Mouse (Mus musculus) heart, adult 2 months (tissue): ENCODE measurements around the gene Pbld1.

ENCODE experiments used
- CTCF ChIP-seq: fragments of 200-600 bp; IDR thresholded peaks from 2 replicates; pipeline ENCODE4 v1.8.1; 2022; ENCODE audit warnings: antibody characterized with exemption, mild to moderate bottlenecking, moderate library complexity
- EP300 ChIP-seq: fragments of 200-500 bp; IDR thresholded peaks from 2 replicates; pipeline ENCODE4 v1.6.1; 2011; ENCODE audit warnings: low read depth, low read length, control low read depth; ENCODE audit not compliant: insufficient read depth
- POLR2A ChIP-seq: fragments of 200-500 bp; IDR thresholded peaks from 2 replicates; pipeline ENCODE4 v1.6.1; 2011; ENCODE audit warnings: mild to moderate bottlenecking, low read depth, low read length, control low read depth; ENCODE audit not compliant: insufficient read depth

- no peak for TF ChIP-seq CTCF
- no peak for TF ChIP-seq POLR2A
- TF ChIP-seq EP300 = no peak
Observed at GRCm38 (mm10) chr10:63014168-63014567, 45.8 kb upstream of the Pbld1 start.
